Mouse (Mus musculus) adrenal gland, adult 2 months (tissue): ENCODE results near the gene Notch2. TPM values are rescaled to one million over a fixed set of nuclear protein-coding genes. Genes with fewer than 3 reads are reported as not detected.

ENCODE experiments used
- DNase-seq: peaks from one replicate; pipeline ENCODE4 v3.0.0; 2021
- polyA plus RNA-seq: library from polyadenylated mRNA; depleted of rRNA; stranded (reverse); fragments of >200 nt; gene quantifications from 2 replicates; pipeline ENCODE4 v1.2.3, GENCODE M21; 2012; rRNA removed
- total RNA-seq, 2 experiments: library from RNA; stranded (reverse); gene quantifications; 2 replicates each; pipeline ENCODE4 v1.2.3; 2021

The Notch2 gene
- total and polyA plus RNA-seq, 3 experiments, result 33.9 to 70.1 (median 53.8) TPM

DNA sequence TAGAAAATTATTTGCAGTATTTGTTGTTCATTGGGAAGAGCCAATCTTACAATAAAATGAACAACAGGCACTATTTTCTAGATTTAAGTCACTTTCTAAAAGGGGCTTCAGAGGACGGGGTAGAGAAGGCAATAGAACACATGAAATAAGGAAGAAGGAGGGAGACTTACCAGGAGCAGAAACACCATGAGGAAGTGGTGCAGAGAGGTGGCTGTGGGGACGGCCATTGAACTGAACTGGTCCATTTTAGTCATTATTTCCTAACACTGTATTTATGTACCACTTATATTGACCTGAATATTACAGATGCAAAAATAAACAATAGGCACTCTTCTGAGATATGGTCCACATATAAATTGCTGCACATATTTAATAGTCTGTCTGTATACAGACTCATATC, 143.7 kb downstream of the Notch2 start:
- DNase-seq, result no peak

DNA sequence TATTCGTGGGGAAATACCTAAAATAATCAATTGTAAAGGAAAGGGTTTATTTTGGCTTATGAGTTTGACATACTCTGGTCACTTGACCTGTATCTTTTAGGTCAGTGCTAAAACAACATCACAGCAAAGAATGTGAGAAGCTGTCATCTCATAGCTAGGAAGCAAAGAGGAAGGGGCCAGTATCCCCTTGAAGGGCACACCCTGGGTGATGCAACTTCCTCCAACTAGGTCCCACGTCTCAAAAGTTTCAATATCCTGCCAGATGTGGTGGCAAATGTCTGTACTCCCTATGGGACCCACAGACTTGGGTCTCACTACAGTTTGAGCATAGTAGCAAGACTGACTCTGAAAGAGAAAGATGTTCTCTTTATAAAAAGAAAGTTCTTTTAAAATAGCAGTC, 144.3 kb downstream of the Notch2 start:
- DNase-seq, result no peak

DNA sequence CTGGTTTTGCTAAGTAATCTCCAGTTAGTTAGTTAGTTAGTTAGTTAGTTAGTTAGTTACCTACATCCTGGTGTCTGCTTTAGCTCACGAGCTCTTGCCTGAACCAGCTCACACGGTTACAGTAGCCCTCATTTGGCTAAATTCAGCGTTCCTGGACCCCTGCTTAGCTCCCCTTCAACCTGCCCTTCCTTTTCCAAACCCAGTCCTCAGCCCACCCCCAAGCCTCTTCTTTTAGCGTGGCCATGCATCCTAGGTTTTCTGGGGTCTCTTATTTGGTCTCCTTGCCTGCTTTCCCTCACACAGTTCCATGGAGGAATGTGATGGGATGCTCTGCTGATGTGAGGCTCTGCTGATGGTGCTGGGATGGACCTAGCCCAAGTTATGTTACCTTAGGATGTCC, 145.3 kb downstream of the Notch2 start:
- no peak for DNase-seq

DNA sequence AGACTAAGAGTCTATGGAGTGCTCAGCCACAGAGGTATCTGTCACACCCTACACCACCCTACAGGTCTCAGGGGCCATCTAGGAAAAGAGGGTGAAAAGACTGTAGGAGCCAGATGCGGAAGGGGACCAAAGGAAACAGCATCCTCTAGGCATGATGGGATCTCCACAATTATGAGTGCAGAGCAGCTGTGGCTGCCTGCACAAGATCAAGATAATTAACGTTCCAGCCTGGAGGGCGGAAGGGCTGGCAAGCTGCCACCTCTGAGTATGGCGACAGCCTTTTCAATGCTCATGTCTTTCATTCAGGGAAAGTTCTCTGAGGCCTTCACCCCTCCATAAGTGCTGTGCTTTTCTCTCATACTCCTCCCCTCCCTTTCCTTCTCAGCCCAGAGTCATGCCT, 146.0 kb downstream of the Notch2 start:
- no peak for DNase-seq

DNA sequence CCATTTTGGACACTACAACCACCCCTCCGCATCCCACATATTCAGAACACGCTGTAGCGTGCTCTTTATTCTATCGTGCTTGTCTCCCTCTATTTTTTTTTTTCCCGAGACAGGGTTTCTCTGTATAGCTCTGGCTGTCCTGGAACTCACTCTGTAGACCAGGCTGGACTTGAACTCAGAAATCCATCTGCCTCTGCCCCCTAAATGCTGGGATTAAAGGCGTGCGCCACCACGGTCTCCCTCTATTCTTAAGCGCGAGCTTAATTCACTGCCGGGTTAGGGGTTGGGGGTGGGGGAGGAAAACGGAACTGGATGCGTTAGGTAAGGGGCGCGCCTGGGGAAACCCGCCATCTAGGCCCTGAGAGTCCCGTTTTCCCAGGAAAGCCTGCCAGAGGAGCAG, 147.0 kb downstream of the Notch2 start, which contains the start of gene Adam30:
Gene Adam30 (plus strand): TSS at position 301 of the 400 bp plus-strand sequence.
- DNase-seq, result no peak

DNA sequence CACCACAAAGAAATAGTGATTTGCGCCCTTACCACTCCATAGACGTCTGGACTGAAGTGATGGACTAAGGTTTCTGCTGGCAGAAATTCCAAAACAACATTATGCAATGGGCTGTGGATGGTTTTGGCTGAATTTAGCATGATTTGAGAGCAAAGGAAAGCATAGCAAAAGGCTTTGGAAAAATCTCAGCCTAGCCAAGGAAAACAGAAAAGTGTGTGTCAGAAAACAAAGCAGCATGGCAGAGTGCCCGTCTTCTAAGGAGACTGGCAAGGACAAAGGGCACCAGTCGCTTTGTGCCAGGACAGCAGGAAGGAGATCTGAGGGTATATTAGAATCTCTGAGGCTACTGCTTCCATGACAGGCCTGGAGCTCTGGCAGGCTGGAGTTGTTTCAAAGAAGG, 165.0 kb downstream of the Notch2 start:
- peak; percentile 75 for DNase-seq

DNA sequence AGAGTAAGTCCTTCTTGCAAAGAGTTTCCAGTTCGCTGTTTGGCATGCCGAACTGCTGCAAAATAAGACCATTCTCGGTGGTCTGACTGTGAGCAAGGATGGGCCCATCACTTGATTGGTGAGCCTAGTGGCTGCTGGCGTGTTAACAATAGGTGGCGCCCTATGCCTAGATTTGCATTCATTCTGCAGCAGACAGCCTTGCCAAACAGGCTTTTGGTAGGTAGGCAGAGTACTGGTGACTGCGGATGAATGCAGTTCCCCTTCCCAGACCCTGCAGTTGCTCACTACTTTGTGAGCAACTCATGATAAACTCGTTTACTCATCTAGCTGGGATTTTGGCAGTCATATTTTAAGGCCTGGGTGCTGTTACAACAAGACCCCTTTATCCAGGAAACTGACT, 167.5 kb downstream of the Notch2 start:
- DNase-seq, result peak; percentile 18

DNA sequence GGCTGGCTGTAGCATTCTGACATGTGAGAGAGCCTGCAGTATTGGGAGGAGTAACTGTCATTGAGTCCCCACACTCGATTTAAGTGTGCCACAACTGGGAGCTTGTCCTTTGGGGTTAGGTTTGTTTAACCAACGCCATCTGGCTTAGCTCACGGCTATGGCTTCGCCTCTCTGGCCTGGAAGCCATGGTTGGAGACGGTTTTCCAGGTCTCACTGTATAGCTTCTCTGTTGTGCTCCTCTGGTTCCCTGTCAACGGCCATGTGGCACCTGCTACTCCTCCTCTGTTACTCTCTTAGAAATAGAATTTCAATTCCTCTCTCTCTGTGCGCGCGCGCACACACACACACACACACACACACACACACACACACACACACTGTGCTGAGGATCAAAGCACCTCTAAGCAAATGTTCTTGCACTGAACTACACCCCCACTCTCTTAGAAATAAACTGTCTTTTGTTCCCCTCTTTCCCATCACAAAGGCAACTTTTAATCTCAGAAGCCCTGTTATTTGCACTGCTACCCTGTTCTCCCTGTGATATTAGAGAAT, 171.9 kb downstream of the Notch2 start:
- DNase-seq, result no peak

DNA sequence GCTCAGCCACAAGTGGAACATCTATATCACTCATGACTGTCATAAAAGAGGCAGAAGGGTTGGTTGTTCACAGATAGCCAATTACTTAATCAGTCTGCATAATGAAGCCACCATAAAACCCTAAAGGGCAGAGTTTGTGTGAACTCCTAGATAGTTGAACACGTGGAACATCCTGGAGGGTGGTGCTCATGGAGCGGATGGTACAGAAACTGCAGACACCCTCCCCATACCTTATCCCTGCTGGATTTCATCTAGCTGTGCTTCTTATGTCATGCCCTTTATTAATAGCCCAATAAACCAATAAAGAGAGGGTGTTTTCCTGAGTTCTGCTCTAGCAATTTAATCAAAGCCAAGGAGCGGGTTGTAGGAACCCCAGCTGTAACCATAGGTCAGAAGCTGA, 174.4 kb downstream of the Notch2 start:
- no peak for DNase-seq

DNA sequence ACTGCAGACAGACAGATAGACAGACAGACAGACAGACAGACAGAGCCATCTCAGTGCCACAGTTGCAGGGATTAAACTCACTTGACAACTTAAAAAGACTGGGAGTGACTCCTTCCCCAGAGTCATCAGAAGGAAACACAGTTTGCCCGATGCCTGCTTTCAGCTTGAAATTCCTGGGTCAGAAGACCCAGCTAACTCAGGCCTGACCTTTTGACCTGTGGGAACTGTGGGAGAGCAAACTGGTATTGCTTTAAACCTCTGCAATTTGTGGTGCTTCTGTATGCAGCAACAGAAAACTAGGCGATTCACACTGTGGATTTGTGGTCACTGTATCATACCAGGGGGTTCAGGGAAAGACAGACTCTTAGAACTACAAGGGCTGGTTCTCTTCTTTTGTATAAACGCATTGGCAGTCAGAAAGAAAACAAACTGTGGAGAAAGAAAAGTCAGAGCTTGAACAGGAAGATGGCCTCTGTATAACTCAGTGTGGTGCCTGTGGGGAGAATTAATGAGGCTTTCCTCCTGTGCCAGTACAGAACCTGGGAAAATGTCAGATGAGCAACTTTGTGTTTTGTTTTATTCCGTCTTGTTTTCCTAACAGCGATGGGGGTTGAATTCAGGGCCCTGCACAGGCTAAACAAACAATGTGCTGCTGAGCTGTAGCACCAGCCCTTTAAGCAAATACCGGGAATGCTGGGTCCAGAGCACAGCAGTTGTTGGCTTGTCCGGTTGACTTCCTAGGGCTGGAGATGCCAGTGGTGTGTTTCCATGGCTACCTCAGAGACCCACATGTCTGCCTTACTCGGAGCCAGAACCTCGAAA, 184.6 kb downstream of the Notch2 start:
- DNase-seq, result no peak

DNA sequence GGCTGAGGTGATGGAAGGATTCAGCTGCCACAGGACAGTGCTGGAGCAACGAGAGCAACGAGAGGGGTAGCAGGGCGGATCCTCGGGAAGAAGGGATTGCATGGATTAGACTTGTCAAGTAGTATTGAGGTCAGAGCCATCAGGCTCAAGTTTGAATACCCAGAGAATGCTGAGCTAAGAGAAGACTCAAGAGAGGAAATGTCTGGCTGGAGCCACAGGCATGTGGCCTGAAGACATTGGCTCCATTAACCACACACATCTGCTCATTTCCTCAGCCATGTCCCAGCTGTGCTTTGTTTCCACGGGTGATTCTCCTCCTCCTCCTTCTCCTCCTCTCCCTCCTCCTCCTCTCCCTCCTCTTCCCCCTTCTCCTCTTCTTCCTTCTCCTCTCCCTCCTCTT, 186.4 kb downstream of the Notch2 start:
- no peak for DNase-seq

Other genes with a start within 250 kb of the Notch2 start
- gene Pde4dip, start 124.8 kb upstream of the Notch2 start, total RNA-seq, result 10 to 100 TPM; 24.6 to 39.7 TPM
- gene Pde4dip, start 124.8 kb upstream of the Notch2 start, polyA plus RNA-seq, result 13.1 and 17.7 TPM in 2 replicates
- gene Sec22b, start 112.3 kb upstream of the Notch2 start, total RNA-seq, result 100 to 1,000 TPM in 1 of 2 experiments, 10 to 100 TPM in 1; 98.8 to 160 TPM
- gene Sec22b, start 112.3 kb upstream of the Notch2 start, polyA plus RNA-seq, result 15.5 and 21.4 TPM in 2 replicates
- not detected for gene Adam30, start 147.1 kb downstream of the Notch2 start, total RNA-seq
- gene Adam30, start 147.1 kb downstream of the Notch2 start, polyA plus RNA-seq, result not detected in 2 replicates
- gene Reg4, start 208.6 kb downstream of the Notch2 start, total RNA-seq, result not detected
- not detected in 2 replicates for gene Reg4, start 208.6 kb downstream of the Notch2 start, polyA plus RNA-seq